Mouse (Mus musculus) adrenal gland, adult 2 months (tissue): ENCODE data around the gene Arhgap28. TPM values are rescaled to one million over a fixed set of nuclear protein-coding genes. Genes with fewer than 3 reads are reported as not detected.
A peak's percentile ranks its signal among the peaks of the same experiment; 100 is the strongest.
"Not testable (repeated sequence)": the region's sequence is repeated elsewhere in the genome, so short reads cannot be mapped to it uniquely, and the experiment has no call there.

Source experiments
- DNase-seq: peaks from one replicate; pipeline ENCODE4 v3.0.0; 2021
- polyA plus RNA-seq: library from polyadenylated mRNA; depleted of rRNA; stranded (reverse); fragments of >200 nt; gene quantifications from 2 replicates; pipeline ENCODE4 v1.2.3, GENCODE M21; 2012
- total RNA-seq, 2 experiments: library from RNA; stranded (reverse); gene quantifications; 2 replicates each; pipeline ENCODE4 v1.2.3; 2021

The Arhgap28 gene
- total and polyA plus RNA-seq, 3 experiments: 7.9 to 12.5 (median 9.4) TPM

- DNase-seq: no peak
These were observed 126.3 kb downstream of the Arhgap28 start for GRCm38 (mm10) chr17:67877599-67877998.

GRCm38 (mm10) chr17:67869731-67870601, 134.0 kb downstream of the Arhgap28 start:
- DNase-seq: peak; percentile 84

- DNase-seq: no peak
These were observed 137.2 kb downstream of the Arhgap28 start for GRCm38 (mm10) chr17:67866541-67867241.

- DNase-seq: no peak
These were observed 137.9 kb downstream of the Arhgap28 start for GRCm38 (mm10) chr17:67866026-67866425.

- DNase-seq: no peak
These were observed 139.0 kb downstream of the Arhgap28 start for GRCm38 (mm10) chr17:67864912-67865311.

- DNase-seq: no peak
These were observed 139.6 kb downstream of the Arhgap28 start for GRCm38 (mm10) chr17:67864363-67864762.

GRCm38 (mm10) chr17:67861744-67862535, 142.0 kb downstream of the Arhgap28 start:
- peak; percentile 73 for DNase-seq

- DNase-seq: no peak
These were observed 142.8 kb downstream of the Arhgap28 start for GRCm38 (mm10) chr17:67861080-67861630.

GRCm38 (mm10) chr17:67841494-67841893, 162.4 kb downstream of the Arhgap28 start:
- DNase-seq: not testable (repeated sequence)

GRCm38 (mm10) chr17:67838948-67839347, 165.0 kb downstream of the Arhgap28 start:
- DNase-seq: no peak

- DNase-seq: peak; percentile 67
These were observed 166.4 kb downstream of the Arhgap28 start for GRCm38 (mm10) chr17:67837351-67838090.

GRCm38 (mm10) chr17:67836146-67836895, 167.6 kb downstream of the Arhgap28 start:
- DNase-seq: no peak

- no peak for DNase-seq
These were observed 176.5 kb downstream of the Arhgap28 start for GRCm38 (mm10) chr17:67827431-67827830.

- no peak for DNase-seq
These were observed 187.0 kb downstream of the Arhgap28 start for GRCm38 (mm10) chr17:67816916-67817315.

GRCm38 (mm10) chr17:67815720-67816119, 188.2 kb downstream of the Arhgap28 start:
- no peak for DNase-seq

GRCm38 (mm10) chr17:67813666-67814065, 190.3 kb downstream of the Arhgap28 start:
- no peak for DNase-seq

- no peak for DNase-seq
These were observed 194.7 kb downstream of the Arhgap28 start for GRCm38 (mm10) chr17:67809171-67809570.
